Mouse (Mus musculus) midbrain, embryonic 11.5 days (tissue): Measurements from ENCODE around the gene Aoc3. TPM values are rescaled to one million over a fixed set of nuclear protein-coding genes. Genes with fewer than 3 reads are reported as not detected.
"Not testable (repeated sequence)": the region's sequence is repeated elsewhere in the genome, so short reads cannot be mapped to it uniquely, and the experiment has no call there.

Source experiments
- ATAC-seq: fragments of 200-750 bp; cut with Nextera tagmentation; 2 replicates; pipeline ENCODE4 v1.8.0; 2017; ENCODE audit warnings: moderate TSS enrichment, moderate library complexity; ENCODE audit not compliant: low FRiP score
- DNase-seq: peaks from one replicate; pipeline ENCODE4 v3.0.0; 2015; ENCODE audit warnings: low spot score; ENCODE audit errors: missing footprints
- H3K27ac ChIP-seq: fragments of 300-500 bp; sonication (generic); 2 replicates; pipeline ENCODE4 v1.5.1; 2014; ENCODE audit warnings: low read depth, low read length
- H3K27me3 ChIP-seq: fragments of 300-500 bp; sonication (generic); 2 replicates; pipeline ENCODE4 v1.6.1; 2014; ENCODE audit warnings: mild to moderate bottlenecking, low read length, moderate library complexity, mixed read lengths; ENCODE audit not compliant: control insufficient read depth, insufficient read depth
- H3K36me3 ChIP-seq: fragments of 300-500 bp; sonication (generic); 2 replicates; pipeline ENCODE4 v1.6.1; 2014; ENCODE audit warnings: mild to moderate bottlenecking, low read length, moderate library complexity, mixed read lengths; ENCODE audit not compliant: control insufficient read depth, insufficient read depth
- H3K4me1 ChIP-seq: fragments of 300-500 bp; sonication (generic); 2 replicates; pipeline ENCODE4 v1.6.1; 2014; ENCODE audit warnings: low read length; ENCODE audit not compliant: control insufficient read depth, insufficient read depth
- H3K4me2 ChIP-seq: fragments of 300-500 bp; sonication (generic); 2 replicates; pipeline ENCODE4 v1.6.1; 2014; ENCODE audit warnings: mild to moderate bottlenecking, moderate library complexity
- H3K4me3 ChIP-seq: fragments of 300-500 bp; sonication (generic); 2 replicates; pipeline ENCODE4 v1.5.1; 2014; ENCODE audit warnings: low read depth, low read length
- H3K9ac ChIP-seq: fragments of 300-500 bp; sonication (generic); 2 replicates; pipeline ENCODE4 v1.6.1; 2014; ENCODE audit warnings: low read length
- H3K9me3 ChIP-seq: fragments of 300-500 bp; sonication (generic); 2 replicates; pipeline ENCODE4 v1.6.1; 2016; ENCODE audit warnings: low read length; ENCODE audit not compliant: control insufficient read depth
- WGBS: fragments of 180-500 bp; shearing (Covaris S2); extraction: QIAGEN DNeasy Blood & Tissue Kit; methylation state at CpG from one replicate; pipeline ENCODE4 v1.1.7; 2014; 5-methylcytosine and 5-hydroxymethylcytosine counted together
- polyA plus RNA-seq: library from polyadenylated mRNA; unstranded; fragments of >200 nt; fragmentation: Nextera tagmentation; extraction: Ambion mirVana; gene quantifications from 2 replicates; pipeline ENCODE4 v1.2.1, GENCODE M21; 2014

Aoc3 gene
- polyA plus RNA-seq, 1 experiment from 2014 or later = not detected

- Histone ChIP-seq H3K9ac (no peak overlapping the region), H3K27ac (no peak overlapping the region), H3K27me3 (no peaks in the 10 kb centered on the region), H3K9me3 (no peaks in the 10 kb centered on the region), H3K4me3 (no peak overlapping the region), H3K4me2 (no peak overlapping the region), H3K4me1 (no peaks in the 10 kb centered on the region), H3K36me3 (peaks cover 28% of the 10 kb centered on the region)
- ATAC-seq = no peak
- DNase-seq = peak; percentile 92
- 12% methylated on average over 4 of the region's 4 CpGs for WGBS
Measured at GRCm38 (mm10) chr11:101323609-101324008, 6.8 kb upstream of the Aoc3 start.

GRCm38 (mm10) chr11:101324763-101325162 lies 5.6 kb upstream of the Aoc3 start, which contains the start of gene Aoc2:
Aoc2 (plus strand) TSS chr11:101325063.
- Histone ChIP-seq H3K4me3 (no peak within 1 kb of the TSS), H3K9ac (no peak within 1 kb of the TSS), H3K4me2 (no peak within 1 kb of the TSS), H3K36me3 (peaks cover 28% of the 10 kb centered on the region), H3K9me3 (no peaks in the 10 kb centered on the region), H3K4me1 (no peaks in the 10 kb centered on the region), H3K27me3 (no peaks in the 10 kb centered on the region), H3K27ac (no peak within 1 kb of the TSS)
- ATAC-seq (no peak), DNase-seq (peak; percentile 49)
- WGBS = 97% methylated on average over 5 of the region's 5 CpGs

- DNase-seq = peak; percentile 1
- peaks cover 24% of the 10 kb centered on the region for H3K36me3 ChIP-seq
- not testable (repeated sequence) for H3K4me3 ChIP-seq, H3K9me3 ChIP-seq, H3K4me2 ChIP-seq, ATAC-seq, H3K4me1 ChIP-seq, H3K27me3 ChIP-seq, H3K27ac ChIP-seq, H3K9ac ChIP-seq
- 94% methylated on average over 11 of the region's 11 CpGs for WGBS
Measured at GRCm38 (mm10) chr11:101325201-101325600, 5.2 kb upstream of the Aoc3 start.

GRCm38 (mm10) chr11:101326147-101326546 lies 4.3 kb upstream of the Aoc3 start:
- Histone ChIP-seq H3K27me3 (no peaks in the 10 kb centered on the region), H3K4me1 (no peaks in the 10 kb centered on the region), H3K9ac (no peak overlapping the region), H3K4me2 (no peak overlapping the region), H3K4me3 (no peak overlapping the region), H3K27ac (no peak overlapping the region), H3K9me3 (no peaks in the 10 kb centered on the region), H3K36me3 (peaks cover 19% of the 10 kb centered on the region)
- WGBS = 88% methylated on average over 11 of the region's 11 CpGs
- DNase-seq (no peak), ATAC-seq (no peak)

- WGBS = 63% methylated on average over 3 of the region's 3 CpGs
- no peak overlapping the region for H3K9ac ChIP-seq
- no peak for ATAC-seq
- H3K36me3 ChIP-seq = peaks cover 11% of the 10 kb centered on the region
- no peak overlapping the region for H3K27ac ChIP-seq
- H3K9me3 ChIP-seq = no peaks in the 10 kb centered on the region
- H3K4me1 ChIP-seq = no peaks in the 10 kb centered on the region
- no peak overlapping the region for H3K4me3 ChIP-seq
- DNase-seq = no peak
- H3K27me3 ChIP-seq = no peaks in the 10 kb centered on the region
- no peak overlapping the region for H3K4me2 ChIP-seq
Measured at GRCm38 (mm10) chr11:101327311-101327710, 3.1 kb upstream of the Aoc3 start.

- no peak overlapping the region for H3K27ac ChIP-seq
- H3K9me3 ChIP-seq = no peaks in the 10 kb centered on the region
- peaks cover 7% of the 10 kb centered on the region for H3K36me3 ChIP-seq
- no peak overlapping the region for H3K9ac ChIP-seq
- 91% methylated on average over 6 of the region's 6 CpGs for WGBS
- no peaks in the 10 kb centered on the region for H3K27me3 ChIP-seq
- no peak overlapping the region for H3K4me3 ChIP-seq
- H3K4me2 ChIP-seq = no peak overlapping the region
- DNase-seq (no peak), ATAC-seq (no peak)
- H3K4me1 ChIP-seq = no peaks in the 10 kb centered on the region
Measured at GRCm38 (mm10) chr11:101328941-101329635, 1.3 kb upstream of the Aoc3 start.

- not testable (repeated sequence) for H3K36me3 ChIP-seq, H3K4me3 ChIP-seq, ATAC-seq, H3K27me3 ChIP-seq, H3K9me3 ChIP-seq, DNase-seq, H3K4me2 ChIP-seq, H3K9ac ChIP-seq, H3K4me1 ChIP-seq, H3K27ac ChIP-seq
- 87% methylated on average over 6 of the region's 6 CpGs for WGBS
Measured at GRCm38 (mm10) chr11:101330961-101331360, 556 bp downstream of the Aoc3 start.

- no peak overlapping the region for H3K4me3 ChIP-seq
- H3K9ac ChIP-seq = no peak overlapping the region
- peaks cover 7% of the 10 kb centered on the region for H3K4me1 ChIP-seq
- H3K27ac ChIP-seq = no peak overlapping the region
- no peaks in the 10 kb centered on the region for H3K27me3 ChIP-seq
- H3K36me3 ChIP-seq = no peaks in the 10 kb centered on the region
- DNase-seq (no peak), ATAC-seq (no peak)
- no peak overlapping the region for H3K4me2 ChIP-seq
- WGBS = 87% methylated on average over 3 of the region's 3 CpGs
- no peaks in the 10 kb centered on the region for H3K9me3 ChIP-seq
Measured at GRCm38 (mm10) chr11:101332537-101332936, 2.1 kb downstream of the Aoc3 start.

- H3K27me3 ChIP-seq = no peaks in the 10 kb centered on the region
- H3K27ac ChIP-seq = no peak overlapping the region
- H3K4me2 ChIP-seq = no peak overlapping the region
- WGBS = 17% methylated on average over 10 of the region's 10 CpGs
- no peaks in the 10 kb centered on the region for H3K36me3 ChIP-seq
- H3K9ac ChIP-seq = 0 out of 2 replicates have a peak overlapping the region, but pooled peaks have one; percentile 20
- no peaks in the 10 kb centered on the region for H3K9me3 ChIP-seq
- H3K4me3 ChIP-seq = no peak overlapping the region
- DNase-seq (peak; percentile 81), ATAC-seq (no peak)
- H3K4me1 ChIP-seq = peaks cover 13% of the 10 kb centered on the region
Measured at GRCm38 (mm10) chr11:101334023-101334422, 3.6 kb downstream of the Aoc3 start.
